Mouse (Mus musculus): Measurements from ENCODE around the gene Mypn. TPM values are rescaled to one million over a fixed set of nuclear protein-coding genes. Genes with fewer than 3 reads are reported as not detected.

The Mypn gene
- total and polyA plus RNA-seq, 3 experiments = 0.17 to 0.81 (median 0.39) TPM

- Histone ChIP-seq H3K4me2 (ENCODE audit: insufficient read depth, low read depth, poor library complexity, severe bottlenecking) (no peak overlapping the region), H3K4me1 (ENCODE audit: control insufficient read depth in 1 of 2, insufficient read depth in 2 of 2) (no peaks in the 10 kb centered on the region), H3K79me2 (replicated peaks; ENCODE audit: control insufficient read depth, extremely low read depth, insufficient read depth, poor library complexity, severe bottlenecking) (no peaks in the 10 kb centered on the region), H3K9me3 (replicated peaks; ENCODE audit: low read length) (no peaks in the 10 kb centered on the region), H3K36me3 (replicated peaks in 1 of 2; ENCODE audit: control insufficient read depth in 1 of 2, insufficient read depth in 1 of 2, low read length in 1 of 2) (no peaks in the 10 kb centered on the region), H3K27me3 (replicated peaks) (no peaks in the 10 kb centered on the region), H3K27ac (ENCODE audit: insufficient read depth, low read depth) (no peak overlapping the region), H3K9ac (ENCODE audit: insufficient read depth, low read depth) (no peak overlapping the region), H3K4me3 (replicated peaks in 1 of 3; ENCODE audit: low read depth in 2 of 3, low read length in 2 of 3, poor library complexity in 1 of 3) (no peak overlapping the region)
- in situ Hi-C loops (cut with MboI; ENCODE audit: low pct_ligation_motif_present, low pct_unique_long_range_greater_than_20kb, low sequenced_read_pairs) (no loop called here), dilution Hi-C loops (cut with MboI; ENCODE audit: extremely low pct_ligation_motif_present, extremely low pct_unique_long_range_greater_than_20kb, low sequenced_read_pairs) (no loop called here)
- no peak for TF ChIP-seq CTCF (conservative IDR thresholded peaks at IDR 0.05 in 1 of 2, IDR thresholded peaks at IDR 0.05 in 1 of 2; ENCODE audit: low read depth in 2 of 2, low read length in 2 of 2)
- TF ChIP-seq MAX (IDR thresholded peaks at IDR 0.05; ENCODE audit: low read length) = no peak
- TF ChIP-seq ZKSCAN1 (IDR thresholded peaks at IDR 0.05; ENCODE audit: borderline replicate concordance, low read depth, low read length) = no peak
- TF ChIP-seq ETS1 (conservative IDR thresholded peaks at IDR 0.05; ENCODE audit: low read depth, low read length) = no peak
- no peak for TF ChIP-seq HCFC1 (IDR thresholded peaks at IDR 0.05; ENCODE audit: low read depth, low read length)
- TF ChIP-seq TBP (conservative IDR thresholded peaks at IDR 0.05; ENCODE audit: low read depth, low read length) = no peak
- no peak for TF ChIP-seq E2F4 (IDR thresholded peaks at IDR 0.05; ENCODE audit: insufficient replicate concordance, low read depth, low read length)
- no peak for TF ChIP-seq SMC3 (IDR thresholded peaks at IDR 0.05; ENCODE audit: low read depth, low read length)
- TF ChIP-seq TCF12 (IDR thresholded peaks at IDR 0.05; ENCODE audit: low read depth, low read length) = no peak
- TF ChIP-seq MAFK (IDR thresholded peaks at IDR 0.05; ENCODE audit: insufficient replicate concordance, low read length) = no peak
- TF ChIP-seq MXI1 (IDR thresholded peaks at IDR 0.05; ENCODE audit: low read depth, low read length) = no peak
- TF ChIP-seq NRF1 (IDR thresholded peaks at IDR 0.05; ENCODE audit: low read depth, low read length) = no peak
- TF ChIP-seq PAX5 (IDR thresholded peaks at IDR 0.05; ENCODE audit: low read length) = no peak
- TF ChIP-seq MEF2A (IDR thresholded peaks at IDR 0.05; ENCODE audit: borderline replicate concordance, low read depth, low read length) = no peak
- no peak for TF ChIP-seq ZMIZ1 (IDR thresholded peaks at IDR 0.05; ENCODE audit: low read depth, low read length)
- TF ChIP-seq JUND (conservative IDR thresholded peaks at IDR 0.05; ENCODE audit: low read depth, low read length) = no peak
- no peak for DNase-seq (ENCODE audit: extremely low read depth)
Measured at GRCm38 (mm10) chr10:63136436-63136835, 67.3 kb downstream of the Mypn start.

- TF ChIP-seq USF1 (IDR thresholded peaks at IDR 0.05; ENCODE audit: low read depth, low read length) (no peak), MEF2A (IDR thresholded peaks at IDR 0.05; ENCODE audit: borderline replicate concordance, low read depth, low read length) (no peak), POLR2A (IDR thresholded peaks at IDR 0.05; ENCODE audit: low read depth, low read length) (no peak), CTCF (conservative IDR thresholded peaks at IDR 0.05 in 1 of 2, IDR thresholded peaks at IDR 0.05 in 1 of 2; ENCODE audit: low read depth in 2 of 2, low read length in 2 of 2) (no peak), MAX (IDR thresholded peaks at IDR 0.05; ENCODE audit: low read length) (no peak)
- in situ Hi-C loops (cut with MboI; ENCODE audit: low pct_ligation_motif_present, low pct_unique_long_range_greater_than_20kb, low sequenced_read_pairs) = no loop called here
- no peak overlapping the region for H3K4me2 ChIP-seq (ENCODE audit: insufficient read depth, low read depth, poor library complexity, severe bottlenecking)
- no peaks in the 10 kb centered on the region for H3K9me3 ChIP-seq (replicated peaks; ENCODE audit: low read length)
- H3K9ac ChIP-seq (ENCODE audit: insufficient read depth, low read depth) = no peak overlapping the region
- dilution Hi-C loops (cut with MboI; ENCODE audit: extremely low pct_ligation_motif_present, extremely low pct_unique_long_range_greater_than_20kb, low sequenced_read_pairs) = no loop called here
- H3K27me3 ChIP-seq (replicated peaks) = no peaks in the 10 kb centered on the region
- H3K36me3 ChIP-seq (replicated peaks in 1 of 2; ENCODE audit: control insufficient read depth in 1 of 2, insufficient read depth in 1 of 2, low read length in 1 of 2) = no peaks in the 10 kb centered on the region
- H3K4me1 ChIP-seq (ENCODE audit: control insufficient read depth in 1 of 2, insufficient read depth in 2 of 2) = no peaks in the 10 kb centered on the region
- no peak overlapping the region for H3K4me3 ChIP-seq (replicated peaks in 1 of 3; ENCODE audit: low read depth in 2 of 3, low read length in 2 of 3, poor library complexity in 1 of 3)
- DNase-seq (ENCODE audit: extremely low read depth) = no peak
- no peak overlapping the region for H3K27ac ChIP-seq (ENCODE audit: insufficient read depth, low read depth)
- no peaks in the 10 kb centered on the region for H3K79me2 ChIP-seq (replicated peaks; ENCODE audit: control insufficient read depth, extremely low read depth, insufficient read depth, poor library complexity, severe bottlenecking)
Measured at GRCm38 (mm10) chr10:63135680-63136079, 68.1 kb downstream of the Mypn start.

Measured in CH12.LX (cell line).